Mouse (Mus musculus): ENCODE results near the gene Rprd1b. TPM values are rescaled to one million over a fixed set of nuclear protein-coding genes. Genes with fewer than 3 reads are reported as not detected.

Rprd1b gene
- polyA plus RNA-seq, 1 experiment from 2014 or later, result 19.8 TPM

- H3K36me3 ChIP-seq (ENCODE audit: control insufficient read depth, insufficient read depth), result no peaks in the 10 kb centered on the region
- H3K9ac ChIP-seq (ENCODE audit: low read depth, low read length), result no peak overlapping the region
- 76% methylated on average over 3 of the region's 3 CpGs for WGBS
- peak overlapping the region; percentile 76 for H3K27ac ChIP-seq (ENCODE audit: low read depth, low read length)
- no peak overlapping the region for H3K4me2 ChIP-seq (replicated peaks; ENCODE audit: low read depth)
- peaks cover 12% of the 10 kb centered on the region for H3K4me1 ChIP-seq (replicated peaks; ENCODE audit: control insufficient read depth, insufficient read depth, low read length)
- no peak overlapping the region for H3K4me3 ChIP-seq (ENCODE audit: low read depth, low read length)
- ATAC-seq, result no peak; the same call in 1 of the 2 replicates
- no peaks in the 10 kb centered on the region for H3K27me3 ChIP-seq (replicated peaks; ENCODE audit: control insufficient read depth, insufficient read depth, low read length)
- H3K9me3 ChIP-seq (ENCODE audit: control insufficient read depth), result no peaks in the 10 kb centered on the region
- TF ChIP-seq CTCF (IDR thresholded peaks at IDR 0.05; ENCODE audit: low read depth), result no peak
Observed at GRCm38 (mm10) chr2:158177574-158177973, 149.3 kb downstream of the Rprd1b start.

GRCm38 (mm10) chr2:158178139-158178538, 149.8 kb downstream of the Rprd1b start:
- H3K4me2 ChIP-seq (replicated peaks; ENCODE audit: low read depth), result 0 out of 2 replicates have a peak overlapping the region, but pooled peaks have one; percentile 60
- no peak overlapping the region for H3K4me3 ChIP-seq (ENCODE audit: low read depth, low read length)
- no peak for TF ChIP-seq CTCF (IDR thresholded peaks at IDR 0.05; ENCODE audit: low read depth)
- H3K27ac ChIP-seq (ENCODE audit: low read depth, low read length), result peak overlapping the region; percentile 86
- peak; percentile 86 for ATAC-seq
- WGBS, result 44% methylated on average over 4 of the region's 4 CpGs
- H3K27me3 ChIP-seq (replicated peaks; ENCODE audit: control insufficient read depth, insufficient read depth, low read length), result no peaks in the 10 kb centered on the region
- H3K36me3 ChIP-seq (ENCODE audit: control insufficient read depth, insufficient read depth), result no peaks in the 10 kb centered on the region
- no peak overlapping the region for H3K9ac ChIP-seq (ENCODE audit: low read depth, low read length)
- no peaks in the 10 kb centered on the region for H3K9me3 ChIP-seq (ENCODE audit: control insufficient read depth)
- H3K4me1 ChIP-seq (replicated peaks; ENCODE audit: control insufficient read depth, insufficient read depth, low read length), result peaks cover 12% of the 10 kb centered on the region

GRCm38 (mm10) chr2:158178696-158179369, 150.5 kb downstream of the Rprd1b start:
- TF ChIP-seq CTCF (IDR thresholded peaks at IDR 0.05; ENCODE audit: low read depth), result peak; percentile 44
- Histone ChIP-seq H3K4me3 (ENCODE audit: low read depth, low read length) (peak overlapping the region; percentile 21), H3K36me3 (ENCODE audit: control insufficient read depth, insufficient read depth) (no peaks in the 10 kb centered on the region), H3K27ac (ENCODE audit: low read depth, low read length) (peak overlapping the region; percentile 86), H3K9me3 (ENCODE audit: control insufficient read depth) (no peaks in the 10 kb centered on the region), H3K4me1 (replicated peaks; ENCODE audit: control insufficient read depth, insufficient read depth, low read length) (peaks cover 12% of the 10 kb centered on the region), H3K9ac (ENCODE audit: low read depth, low read length) (0 out of 2 replicates have a peak overlapping the region, but pooled peaks have one; percentile 7), H3K4me2 (replicated peaks; ENCODE audit: low read depth) (peak overlapping the region; percentile 60), H3K27me3 (replicated peaks; ENCODE audit: control insufficient read depth, insufficient read depth, low read length) (no peaks in the 10 kb centered on the region)
- WGBS, result 11% methylated on average over 16 of the region's 19 CpGs
- ATAC-seq, result peak; percentile 73

- ATAC-seq, result no peak; the same call in 1 of the 2 replicates
- peaks cover 12% of the 10 kb centered on the region for H3K4me1 ChIP-seq (replicated peaks; ENCODE audit: control insufficient read depth, insufficient read depth, low read length)
- H3K4me3 ChIP-seq (ENCODE audit: low read depth, low read length), result peak overlapping the region; percentile 21
- H3K36me3 ChIP-seq (ENCODE audit: control insufficient read depth, insufficient read depth), result no peaks in the 10 kb centered on the region
- no peaks in the 10 kb centered on the region for H3K27me3 ChIP-seq (replicated peaks; ENCODE audit: control insufficient read depth, insufficient read depth, low read length)
- no peak for TF ChIP-seq CTCF (IDR thresholded peaks at IDR 0.05; ENCODE audit: low read depth)
- peak overlapping the region; percentile 60 for H3K4me2 ChIP-seq (replicated peaks; ENCODE audit: low read depth)
- WGBS, result 26% methylated on average over 18 of the region's 18 CpGs
- H3K9me3 ChIP-seq (ENCODE audit: control insufficient read depth), result no peaks in the 10 kb centered on the region
- H3K27ac ChIP-seq (ENCODE audit: low read depth, low read length), result peak overlapping the region; percentile 86; the same call in 1 of the 2 replicates
- H3K9ac ChIP-seq (ENCODE audit: low read depth, low read length), result 0 out of 2 replicates have a peak overlapping the region, but pooled peaks have one; percentile 7
Observed at GRCm38 (mm10) chr2:158179370-158180111, 151.2 kb downstream of the Rprd1b start.

GRCm38 (mm10) chr2:158180797-158181196, 152.5 kb downstream of the Rprd1b start:
- H3K9ac ChIP-seq (ENCODE audit: low read depth, low read length), result no peak overlapping the region

More at GRCm38 (mm10) chr2:158180797-158181196, 152.5 kb downstream of the Rprd1b start:
- Histone ChIP-seq H3K36me3 (ENCODE audit: control insufficient read depth, insufficient read depth) (no peaks in the 10 kb centered on the region), H3K27me3 (replicated peaks; ENCODE audit: control insufficient read depth, insufficient read depth, low read length) (no peaks in the 10 kb centered on the region), H3K4me2 (replicated peaks; ENCODE audit: low read depth) (no peak overlapping the region), H3K4me3 (ENCODE audit: low read depth, low read length) (no peak overlapping the region), H3K4me1 (replicated peaks; ENCODE audit: control insufficient read depth, insufficient read depth, low read length) (peaks cover 12% of the 10 kb centered on the region), H3K27ac (ENCODE audit: low read depth, low read length) (no peak overlapping the region), H3K9me3 (ENCODE audit: control insufficient read depth) (no peaks in the 10 kb centered on the region)
- ATAC-seq, result no peak
- peak; percentile 84 for TF ChIP-seq CTCF (IDR thresholded peaks at IDR 0.05; ENCODE audit: low read depth)
- WGBS, result 54% methylated on average over 9 of the region's 9 CpGs

Other genes with a start within 250 kb of the Rprd1b start
- 0.75 and 0.90 TPM in 2 replicates for gene Vstm2l, start 113.8 kb upstream of the Rprd1b start, polyA plus RNA-seq (2015; fragmentation: Nextera tagmentation; extraction: Ambion mirVana)
- gene Tti1, start 64 bp upstream of the Rprd1b start, polyA plus RNA-seq (2015; fragmentation: Nextera tagmentation; extraction: Ambion mirVana), result 5.1 and 5.4 TPM in 2 replicates
- 40.0 and 40.4 TPM in 2 replicates for gene Tgm2, start 117.9 kb downstream of the Rprd1b start, polyA plus RNA-seq (2015; fragmentation: Nextera tagmentation; extraction: Ambion mirVana)
- gene D630003M21Rik, start 200.7 kb downstream of the Rprd1b start, polyA plus RNA-seq (2015; fragmentation: Nextera tagmentation; extraction: Ambion mirVana), result 0.76 and 0.82 TPM in 2 replicates
- gene Bpi, start 229.6 kb downstream of the Rprd1b start, polyA plus RNA-seq (2015; fragmentation: Nextera tagmentation; extraction: Ambion mirVana), result not detected in 2 replicates

Data from intestine, postnatal 0 days (tissue).